Mouse (Mus musculus): ENCODE data around the gene I0C0044D17Rik. TPM values are rescaled to one million over a fixed set of nuclear protein-coding genes. Genes with fewer than 3 reads are reported as not detected.

I0C0044D17Rik gene
- polyA plus RNA-seq, 1 experiment from 2014 or later: not detected

- Histone ChIP-seq H3K9me3 (no peaks in the 10 kb centered on the region), H3K4me2 (replicated peaks) (no peak overlapping the region), H3K27me3 (replicated peaks) (peaks cover 10% of the 10 kb centered on the region), H3K27ac (no peak overlapping the region), H3K4me3 (no peak overlapping the region), H3K4me1 (0 out of 2 replicates have a peak, but pooled peaks cover 5% of the 10 kb centered on the region), H3K9ac (no peak overlapping the region), H3K36me3 (no peaks in the 10 kb centered on the region)
- 70% methylated on average over 3 of the region's 3 CpGs for WGBS
- ATAC-seq (ENCODE audit: low FRiP score, low read depth): no peak
Observed at GRCm38 (mm10) chr4:98822478-98822877, 1.2 kb downstream of the I0C0044D17Rik start.

GRCm38 (mm10) chr4:98819216-98819755, 4.4 kb downstream of the I0C0044D17Rik start:
- no peak for ATAC-seq (ENCODE audit: low FRiP score, low read depth)
- H3K9me3 ChIP-seq: no peaks in the 10 kb centered on the region
- H3K27ac ChIP-seq: no peak overlapping the region
- 78% methylated on average over 10 of the region's 10 CpGs for WGBS
- no peak overlapping the region for H3K4me2 ChIP-seq (replicated peaks)
- H3K27me3 ChIP-seq (replicated peaks): peaks cover 30% of the 10 kb centered on the region
- H3K9ac ChIP-seq: no peak overlapping the region
- H3K4me3 ChIP-seq: no peak overlapping the region
- H3K4me1 ChIP-seq: peaks cover 10% of the 10 kb centered on the region; the same call in 1 of the 2 replicates
- H3K36me3 ChIP-seq: no peaks in the 10 kb centered on the region

- Histone ChIP-seq H3K36me3 (no peaks in the 10 kb centered on the region), H3K27ac (no peak within 1 kb of the TSS), H3K4me1 (peaks cover 10% of the 10 kb centered on the region; the same call in 1 of the 2 replicates), H3K27me3 (replicated peaks) (peaks cover 30% of the 10 kb centered on the region), H3K4me3 (peak within 1 kb of the TSS; percentile 65), H3K9ac (peak within 1 kb of the TSS; percentile 71), H3K4me2 (replicated peaks) (peak within 1 kb of the TSS; percentile 99), H3K9me3 (no peaks in the 10 kb centered on the region)
- WGBS: under 1% methylated on average over 71 of the region's 72 CpGs
- ATAC-seq (ENCODE audit: low FRiP score, low read depth): peak; percentile 55
Observed at GRCm38 (mm10) chr4:98817184-98817911, 6.3 kb downstream of the I0C0044D17Rik start, which contains the start of gene Kank4. Gene Kank4 (minus strand): TSS chr4:98817537.

- WGBS: 2% methylated on average over 14 of the region's 14 CpGs
- H3K27me3 ChIP-seq (replicated peaks): peaks cover 30% of the 10 kb centered on the region
- peak overlapping the region; percentile 99 for H3K4me2 ChIP-seq (replicated peaks)
- peak overlapping the region; percentile 71 for H3K9ac ChIP-seq
- H3K9me3 ChIP-seq: no peaks in the 10 kb centered on the region
- no peak; the same call in 1 of the 2 replicates for ATAC-seq (ENCODE audit: low FRiP score, low read depth)
- H3K4me1 ChIP-seq: peaks cover 10% of the 10 kb centered on the region
- no peaks in the 10 kb centered on the region for H3K36me3 ChIP-seq
- peak overlapping the region; percentile 65 for H3K4me3 ChIP-seq
- H3K27ac ChIP-seq: no peak overlapping the region
Observed at GRCm38 (mm10) chr4:98816807-98817183, 6.8 kb downstream of the I0C0044D17Rik start.

GRCm38 (mm10) chr4:98806306-98806705, 17.3 kb downstream of the I0C0044D17Rik start:
- no peak for ATAC-seq (ENCODE audit: low FRiP score, low read depth)
- Histone ChIP-seq H3K27ac (no peak overlapping the region), H3K9ac (no peak overlapping the region), H3K4me2 (replicated peaks) (no peak overlapping the region), H3K36me3 (no peaks in the 10 kb centered on the region), H3K4me3 (no peak overlapping the region), H3K27me3 (replicated peaks) (no peaks in the 10 kb centered on the region), H3K4me1 (0 out of 2 replicates have a peak, but pooled peaks cover 5% of the 10 kb centered on the region), H3K9me3 (no peaks in the 10 kb centered on the region)
- WGBS: 88% methylated on average over 9 of the region's 9 CpGs

- Histone ChIP-seq H3K4me1 (0 out of 2 replicates have a peak, but pooled peaks cover 8% of the 10 kb centered on the region), H3K27ac (no peak overlapping the region), H3K36me3 (no peaks in the 10 kb centered on the region), H3K4me2 (replicated peaks) (no peak overlapping the region), H3K9me3 (no peaks in the 10 kb centered on the region), H3K4me3 (no peak overlapping the region), H3K9ac (no peak overlapping the region), H3K27me3 (replicated peaks) (no peaks in the 10 kb centered on the region)
- WGBS: 65% methylated on average over 12 of the region's 12 CpGs
- no peak for ATAC-seq (ENCODE audit: low FRiP score, low read depth)
Observed at GRCm38 (mm10) chr4:98805291-98806048, 18.2 kb downstream of the I0C0044D17Rik start.

- Histone ChIP-seq H3K36me3 (no peaks in the 10 kb centered on the region), H3K9ac (no peak overlapping the region), H3K27ac (no peak overlapping the region)
Observed at GRCm38 (mm10) chr4:98804476-98805134, 19.0 kb downstream of the I0C0044D17Rik start.

GRCm38 (mm10) chr4:98801775-98802174, 21.9 kb downstream of the I0C0044D17Rik start:
- 89% methylated on average over 11 of the region's 11 CpGs for WGBS
- Histone ChIP-seq H3K9ac (no peak overlapping the region), H3K4me1 (0 out of 2 replicates have a peak, but pooled peaks cover 8% of the 10 kb centered on the region), H3K9me3 (no peaks in the 10 kb centered on the region), H3K27ac (no peak overlapping the region), H3K36me3 (no peaks in the 10 kb centered on the region), H3K4me3 (no peak overlapping the region), H3K27me3 (replicated peaks) (no peaks in the 10 kb centered on the region), H3K4me2 (replicated peaks) (no peak overlapping the region)
- ATAC-seq (ENCODE audit: low FRiP score, low read depth): no peak

More at GRCm38 (mm10) chr4:98804476-98805134, 19.0 kb downstream of the I0C0044D17Rik start:
- H3K4me1 ChIP-seq: 0 out of 2 replicates have a peak, but pooled peaks cover 8% of the 10 kb centered on the region
- WGBS: 65% methylated on average over 7 of the region's 7 CpGs
- H3K4me2 ChIP-seq (replicated peaks): no peak overlapping the region
- H3K4me3 ChIP-seq: no peak overlapping the region
- ATAC-seq (ENCODE audit: low FRiP score, low read depth): no peak
- no peaks in the 10 kb centered on the region for H3K9me3 ChIP-seq
- no peaks in the 10 kb centered on the region for H3K27me3 ChIP-seq (replicated peaks)

GRCm38 (mm10) chr4:98800824-98801223, 22.8 kb downstream of the I0C0044D17Rik start:
- H3K4me3 ChIP-seq: no peak overlapping the region
- no peak overlapping the region for H3K27ac ChIP-seq
- ATAC-seq (ENCODE audit: low FRiP score, low read depth): no peak
- no peak overlapping the region for H3K4me2 ChIP-seq (replicated peaks)
- H3K9ac ChIP-seq: no peak overlapping the region
- no peaks in the 10 kb centered on the region for H3K27me3 ChIP-seq (replicated peaks)
- H3K4me1 ChIP-seq: 0 out of 2 replicates have a peak, but pooled peaks cover 8% of the 10 kb centered on the region
- H3K9me3 ChIP-seq: no peaks in the 10 kb centered on the region
- H3K36me3 ChIP-seq: no peaks in the 10 kb centered on the region
- WGBS: 84% methylated on average over 8 of the region's 8 CpGs

- H3K4me2 ChIP-seq (replicated peaks): no peak overlapping the region
- H3K9ac ChIP-seq: no peak overlapping the region
- H3K9me3 ChIP-seq: no peaks in the 10 kb centered on the region
- H3K27ac ChIP-seq: no peak overlapping the region
- no peak for ATAC-seq (ENCODE audit: low FRiP score, low read depth)
- H3K36me3 ChIP-seq: no peaks in the 10 kb centered on the region
- no peak overlapping the region for H3K4me3 ChIP-seq
- no peaks in the 10 kb centered on the region for H3K27me3 ChIP-seq (replicated peaks)
- H3K4me1 ChIP-seq: peaks cover 4% of the 10 kb centered on the region; the same call in 1 of the 2 replicates
- WGBS: 69% methylated on average over 11 of the region's 11 CpGs
Observed at GRCm38 (mm10) chr4:98796591-98797341, 26.9 kb downstream of the I0C0044D17Rik start.

- H3K27me3 ChIP-seq (replicated peaks): no peaks in the 10 kb centered on the region
- H3K9me3 ChIP-seq: no peaks in the 10 kb centered on the region
- 87% methylated on average over 2 of the region's 2 CpGs for WGBS
- H3K4me3 ChIP-seq: no peak overlapping the region
- no peak overlapping the region for H3K9ac ChIP-seq
- ATAC-seq (ENCODE audit: low FRiP score, low read depth): no peak
- H3K4me2 ChIP-seq (replicated peaks): no peak overlapping the region
- H3K36me3 ChIP-seq: no peaks in the 10 kb centered on the region
- no peak overlapping the region for H3K27ac ChIP-seq
- H3K4me1 ChIP-seq: peaks cover 2% of the 10 kb centered on the region
Observed at GRCm38 (mm10) chr4:98795241-98795640, 28.4 kb downstream of the I0C0044D17Rik start.
